Mouse (Mus musculus) MEL (cell line): ENCODE results near the gene Pcnx3.

Source experiments
- CTCF ChIP-seq, 3 experiments: IDR thresholded peaks in 2 of 3; conservative IDR thresholded peaks in 1 of 3; 2 replicates each; pipeline ENCODE4 v1.5.1; 2011 to 2012; ENCODE audit warnings: low read length in 3 of 3, low read depth in 2 of 3, mild to moderate bottlenecking in 2 of 3, improper control_type of control experiment in 1 of 3, inconsistent platforms in 1 of 3, mixed read lengths in 1 of 3, moderate library complexity in 1 of 3; ENCODE audit not compliant: control insufficient read depth in 1 of 3, insufficient read depth in 1 of 3, poor library complexity in 1 of 3, severe bottlenecking in 1 of 3
- MEF2A ChIP-seq: IDR thresholded peaks from 2 replicates; pipeline ENCODE4 v1.6.1; 2014; ENCODE audit warnings: low read depth, mild to moderate bottlenecking, inconsistent platforms, low read length, improper control_type of control experiment; ENCODE audit not compliant: poor library complexity, insufficient replicate concordance, severe bottlenecking; ENCODE audit errors: extremely low read depth
- POLR2A ChIP-seq, 2 experiments: IDR thresholded peaks; 2 replicates each; pipeline ENCODE4 v1.6.1; 2011 to 2012; ENCODE audit warnings: low read length in 2 of 2, mild to moderate bottlenecking in 2 of 2, control low read depth in 1 of 2, improper control_type of control experiment in 1 of 2, low read depth in 1 of 2, moderate library complexity in 1 of 2; ENCODE audit not compliant: control insufficient read depth in 1 of 2, insufficient read depth in 1 of 2, poor library complexity in 1 of 2
- RCOR1 ChIP-seq: IDR thresholded peaks from 2 replicates; pipeline ENCODE4 v1.6.1; 2012; ENCODE audit warnings: low read depth, mild to moderate bottlenecking, inconsistent platforms, low read length, improper control_type of control experiment
- ZMIZ1 ChIP-seq: IDR thresholded peaks from 2 replicates; pipeline ENCODE4 v1.6.1; 2012; ENCODE audit warnings: low read depth, mild to moderate bottlenecking, inconsistent platforms, low read length, improper control_type of control experiment, moderate library complexity

- TF ChIP-seq CTCF (IDR thresholded peaks at IDR 0.05 in 2 of 3, conservative IDR thresholded peaks at IDR 0.05 in 1 of 3; ENCODE audit: control insufficient read depth in 1 of 3, insufficient read depth in 1 of 3, low read depth in 2 of 3, low read length in 3 of 3, poor library complexity in 1 of 3, severe bottlenecking in 1 of 3) (no peak), RCOR1 (no peak), POLR2A (IDR thresholded peaks at IDR 0.05; ENCODE audit: control insufficient read depth in 1 of 2, insufficient read depth in 1 of 2, low read depth in 1 of 2, low read length in 2 of 2, poor library complexity in 1 of 2) (no peak), MEF2A (no peak), ZMIZ1 (no peak)
Observed at GRCm38 (mm10) chr19:5680432-5680831, 8.3 kb downstream of the Pcnx3 start.
